Mouse (Mus musculus): Measurements from ENCODE around the gene Pbp2. TPM values are rescaled to one million over a fixed set of nuclear protein-coding genes. Genes with fewer than 3 reads are reported as not detected.
A peak's percentile ranks its signal among the peaks of the same experiment; 100 is the strongest.

Gene Pbp2
- polyA plus RNA-seq, 1 experiment from 2014 or later: 0.22 TPM

DNA sequence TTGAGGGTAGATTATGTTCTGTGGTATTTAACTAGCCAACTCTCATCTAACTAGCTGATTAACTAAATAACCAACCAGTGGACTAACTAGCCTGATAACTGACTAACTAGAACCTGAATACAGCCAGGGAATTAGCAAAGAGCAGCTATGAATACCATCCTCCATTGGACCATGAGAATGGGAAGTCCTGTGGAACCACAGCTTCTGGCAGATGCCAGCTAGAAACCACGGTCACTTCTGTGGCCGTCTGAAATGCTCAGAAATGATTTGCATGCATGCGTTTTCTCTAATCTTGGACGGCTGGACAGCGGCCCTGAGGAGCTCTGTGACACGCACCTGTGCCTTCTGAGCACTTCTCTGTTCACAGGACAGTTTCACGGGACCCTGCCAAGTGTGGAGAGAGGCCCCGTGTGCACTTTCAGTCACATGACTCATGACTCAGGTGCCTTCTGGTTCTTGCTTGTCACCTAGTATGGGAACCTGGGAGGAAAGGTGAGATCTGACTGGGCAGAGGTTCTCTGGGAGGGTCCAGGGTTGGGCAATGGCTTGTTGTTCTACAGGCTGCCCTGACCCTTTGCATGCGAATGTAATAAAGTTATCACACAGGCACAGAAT lies 14.6 kb upstream of the Pbp2 start:
- Histone ChIP-seq H3K27ac (peak overlapping the region; percentile 94), H3K36me3 (no peaks in the 10 kb centered on the region), H3K4me1 (peaks cover 57% of the 10 kb centered on the region), H3K9ac (no peak overlapping the region), H3K27me3 (no peaks in the 10 kb centered on the region; the same call in 1 of the 2 replicates), H3K4me3 (no peak overlapping the region), H3K9me3 (no peaks in the 10 kb centered on the region), H3K4me2 (no peak overlapping the region)
- no peak for ATAC-seq (ENCODE audit: borderline replicate concordance, extremely low read depth, low FRiP score, low TSS enrichment)
- 61% methylated on average over 9 of the region's 9 CpGs for WGBS

GRCm38 (mm10) chr6:135324111-135324510 lies 13.9 kb upstream of the Pbp2 start:
- H3K36me3 ChIP-seq: no peaks in the 10 kb centered on the region
- no peak overlapping the region for H3K9ac ChIP-seq
- peaks cover 57% of the 10 kb centered on the region for H3K4me1 ChIP-seq
- ATAC-seq (ENCODE audit: borderline replicate concordance, extremely low read depth, low FRiP score, low TSS enrichment): no peak
- peak overlapping the region; percentile 94 for H3K27ac ChIP-seq
- WGBS: 42% methylated on average over 3 of the region's 3 CpGs
- H3K4me2 ChIP-seq: no peak overlapping the region
- no peaks in the 10 kb centered on the region for H3K9me3 ChIP-seq
- H3K4me3 ChIP-seq: no peak overlapping the region
- H3K27me3 ChIP-seq: no peaks in the 10 kb centered on the region; the same call in 1 of the 2 replicates

DNA sequence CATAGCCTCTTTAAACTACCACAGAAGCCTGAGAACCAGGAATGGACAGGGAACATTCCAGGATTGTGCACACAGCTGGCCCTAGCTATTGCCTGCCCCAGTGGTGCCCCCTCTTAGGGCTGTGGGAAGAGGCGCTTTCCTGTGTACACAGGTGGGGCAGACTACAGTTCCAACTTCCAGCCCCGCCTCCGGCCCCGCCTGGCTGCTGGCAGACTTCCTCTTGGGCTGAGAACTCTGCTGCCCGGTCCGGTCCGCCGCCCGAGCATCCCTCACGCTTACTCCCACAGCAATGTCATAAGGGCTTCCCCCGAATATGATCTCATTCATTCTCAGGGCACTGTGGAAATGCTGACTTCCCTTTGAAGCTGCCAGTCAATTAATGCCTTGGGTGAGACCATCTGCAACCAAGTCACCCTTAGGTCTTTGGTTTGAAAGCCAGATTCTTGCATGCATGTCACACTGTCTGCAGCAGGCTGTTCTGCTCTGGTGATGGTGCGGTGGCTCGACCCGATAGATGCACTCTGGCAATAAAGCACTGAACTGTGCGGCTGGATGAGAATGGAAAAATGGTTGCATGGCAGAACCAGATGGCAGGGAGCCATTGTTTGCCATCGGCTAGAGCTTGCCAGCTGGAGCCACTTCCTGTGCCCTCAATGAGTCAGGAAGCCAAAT lies 13.2 kb upstream of the Pbp2 start:
- Histone ChIP-seq H3K4me2 (peak overlapping the region; percentile 44), H3K4me3 (no peak overlapping the region), H3K36me3 (no peaks in the 10 kb centered on the region), H3K9ac (no peak overlapping the region), H3K4me1 (peaks cover 57% of the 10 kb centered on the region), H3K9me3 (no peaks in the 10 kb centered on the region), H3K27ac (peak overlapping the region; percentile 94), H3K27me3 (no peaks in the 10 kb centered on the region; the same call in 1 of the 2 replicates)
- ATAC-seq (ENCODE audit: borderline replicate concordance, extremely low read depth, low FRiP score, low TSS enrichment): peak; percentile 92
- WGBS: 20% methylated on average over 16 of the region's 16 CpGs

GRCm38 (mm10) chr6:135322749-135323148 lies 12.5 kb upstream of the Pbp2 start:
- no peaks in the 10 kb centered on the region for H3K9me3 ChIP-seq
- peak overlapping the region; percentile 44 for H3K4me2 ChIP-seq
- ATAC-seq (ENCODE audit: borderline replicate concordance, extremely low read depth, low FRiP score, low TSS enrichment): 0 out of 2 replicates have a peak, but pooled peaks have one; percentile 39
- no peaks in the 10 kb centered on the region; the same call in 1 of the 2 replicates for H3K27me3 ChIP-seq
- no peaks in the 10 kb centered on the region for H3K36me3 ChIP-seq
- WGBS: 55% methylated on average over 7 of the region's 7 CpGs
- peaks cover 57% of the 10 kb centered on the region for H3K4me1 ChIP-seq
- H3K9ac ChIP-seq: no peak overlapping the region
- H3K4me3 ChIP-seq: no peak overlapping the region
- H3K27ac ChIP-seq: peak overlapping the region; percentile 94

GRCm38 (mm10) chr6:135319431-135319933 lies 9.3 kb upstream of the Pbp2 start:
- Histone ChIP-seq H3K4me3 (no peak overlapping the region), H3K4me2 (no peak overlapping the region), H3K9me3 (no peaks in the 10 kb centered on the region), H3K9ac (no peak overlapping the region), H3K27me3 (no peaks in the 10 kb centered on the region; the same call in 1 of the 2 replicates), H3K4me1 (peaks cover 44% of the 10 kb centered on the region), H3K36me3 (no peaks in the 10 kb centered on the region), H3K27ac (no peak overlapping the region)
- ATAC-seq (ENCODE audit: borderline replicate concordance, extremely low read depth, low FRiP score, low TSS enrichment): no peak
- WGBS: 63% methylated on average over 5 of the region's 5 CpGs

- H3K36me3 ChIP-seq: no peaks in the 10 kb centered on the region
- peak overlapping the region; percentile 51; the same call in 1 of the 2 replicates for H3K27ac ChIP-seq
- H3K9ac ChIP-seq: no peak overlapping the region
- no peak overlapping the region for H3K4me2 ChIP-seq
- no peak; the same call in 1 of the 2 replicates for ATAC-seq (ENCODE audit: borderline replicate concordance, extremely low read depth, low FRiP score, low TSS enrichment)
- H3K4me1 ChIP-seq: peaks cover 24% of the 10 kb centered on the region
- H3K4me3 ChIP-seq: no peak overlapping the region
- H3K27me3 ChIP-seq: no peaks in the 10 kb centered on the region
- 44% methylated on average over 2 of the region's 2 CpGs for WGBS
- H3K9me3 ChIP-seq: no peaks in the 10 kb centered on the region
Observed at GRCm38 (mm10) chr6:135316141-135316540, 5.9 kb upstream of the Pbp2 start.

DNA sequence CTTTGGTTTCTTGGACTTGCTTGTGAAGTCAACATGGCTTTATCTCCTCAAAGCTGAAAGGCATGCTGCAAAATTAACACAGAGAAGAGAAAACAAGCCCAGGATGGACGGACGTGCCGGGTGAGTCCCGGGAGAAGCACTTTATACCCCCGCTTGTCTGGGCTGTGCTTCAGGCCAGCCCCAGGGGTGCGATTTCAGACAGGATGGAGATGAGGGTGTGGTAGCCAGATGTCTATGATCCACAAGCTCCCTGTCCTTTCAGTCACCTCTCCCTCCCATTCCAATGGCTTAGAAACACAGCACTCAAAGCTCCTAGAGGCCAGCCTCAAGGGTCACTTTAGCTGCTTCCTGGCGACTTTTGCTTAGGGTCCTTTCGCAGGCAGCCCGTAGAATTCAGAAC lies 3.8 kb upstream of the Pbp2 start:
- no peak overlapping the region for H3K4me2 ChIP-seq
- H3K27me3 ChIP-seq: no peaks in the 10 kb centered on the region
- no peak overlapping the region for H3K27ac ChIP-seq
- WGBS: 42% methylated on average over 9 of the region's 9 CpGs
- H3K4me1 ChIP-seq: peaks cover 18% of the 10 kb centered on the region; the same call in 1 of the 2 replicates
- ATAC-seq (ENCODE audit: borderline replicate concordance, extremely low read depth, low FRiP score, low TSS enrichment): no peak
- no peak overlapping the region for H3K4me3 ChIP-seq
- no peaks in the 10 kb centered on the region for H3K9me3 ChIP-seq
- no peaks in the 10 kb centered on the region for H3K36me3 ChIP-seq
- no peak overlapping the region for H3K9ac ChIP-seq

- no peaks in the 10 kb centered on the region for H3K27me3 ChIP-seq
Observed at GRCm38 (mm10) chr6:135312038-135312437, 1.8 kb upstream of the Pbp2 start.

GRCm38 (mm10) chr6:135304576-135305260 lies 5.5 kb downstream of the Pbp2 start:
- WGBS: 29% methylated on average over 7 of the region's 7 CpGs
- H3K9ac ChIP-seq: no peak overlapping the region
- no peaks in the 10 kb centered on the region for H3K9me3 ChIP-seq
- no peak overlapping the region for H3K4me2 ChIP-seq
- no peaks in the 10 kb centered on the region for H3K36me3 ChIP-seq
- H3K4me3 ChIP-seq: no peak overlapping the region
- no peaks in the 10 kb centered on the region for H3K27me3 ChIP-seq
- ATAC-seq (ENCODE audit: borderline replicate concordance, extremely low read depth, low FRiP score, low TSS enrichment): peak; percentile 46; the same call in 1 of the 2 replicates
- peaks cover 36% of the 10 kb centered on the region for H3K4me1 ChIP-seq
- H3K27ac ChIP-seq: peak overlapping the region; percentile 92

More at GRCm38 (mm10) chr6:135312038-135312437, 1.8 kb upstream of the Pbp2 start:
- no peak overlapping the region for H3K4me2 ChIP-seq
- no peaks in the 10 kb centered on the region for H3K9me3 ChIP-seq
- H3K27ac ChIP-seq: no peak overlapping the region
- no peak overlapping the region for H3K4me3 ChIP-seq
- no peak overlapping the region for H3K9ac ChIP-seq
- no peak for ATAC-seq (ENCODE audit: borderline replicate concordance, extremely low read depth, low FRiP score, low TSS enrichment)
- WGBS: 56% methylated on average over 5 of the region's 5 CpGs
- peaks cover 18% of the 10 kb centered on the region; the same call in 1 of the 2 replicates for H3K4me1 ChIP-seq
- H3K36me3 ChIP-seq: no peaks in the 10 kb centered on the region

- peak; percentile 58; the same call in 1 of the 2 replicates for ATAC-seq (ENCODE audit: borderline replicate concordance, extremely low read depth, low FRiP score, low TSS enrichment)
- Histone ChIP-seq H3K4me3 (no peak overlapping the region), H3K27me3 (no peaks in the 10 kb centered on the region), H3K9me3 (no peaks in the 10 kb centered on the region), H3K4me2 (no peak overlapping the region), H3K27ac (peak overlapping the region; percentile 35), H3K9ac (no peak overlapping the region), H3K36me3 (no peaks in the 10 kb centered on the region), H3K4me1 (peaks cover 36% of the 10 kb centered on the region)
- WGBS: 39% methylated on average over 10 of the region's 10 CpGs
Observed at GRCm38 (mm10) chr6:135302421-135303125, 7.6 kb downstream of the Pbp2 start.

GRCm38 (mm10) chr6:135300469-135300868 lies 9.7 kb downstream of the Pbp2 start:
- H3K4me2 ChIP-seq: no peak overlapping the region
- 54% methylated on average over 4 of the region's 4 CpGs for WGBS

More at GRCm38 (mm10) chr6:135300469-135300868, 9.7 kb downstream of the Pbp2 start:
- no peak overlapping the region for H3K27ac ChIP-seq
- H3K9ac ChIP-seq: no peak overlapping the region
- no peaks in the 10 kb centered on the region for H3K9me3 ChIP-seq
- peaks cover 45% of the 10 kb centered on the region for H3K4me1 ChIP-seq
- H3K36me3 ChIP-seq: no peaks in the 10 kb centered on the region
- ATAC-seq (ENCODE audit: borderline replicate concordance, extremely low read depth, low FRiP score, low TSS enrichment): no peak
- no peaks in the 10 kb centered on the region for H3K27me3 ChIP-seq
- H3K4me3 ChIP-seq: no peak overlapping the region

Measured in lung, embryonic 15.5 days (tissue).